Mouse (Mus musculus): Measurements from ENCODE around the gene Ago4. TPM values are rescaled to one million over a fixed set of nuclear protein-coding genes. Genes with fewer than 3 reads are reported as not detected.

Gene Ago4
- polyA plus RNA-seq, 1 experiment = 23.2 TPM

GRCm38 (mm10) chr4:126465843-126466242 is 67.4 kb downstream of the Ago4 start:
- H3K4me1 ChIP-seq (ENCODE audit: control insufficient read depth, insufficient read depth, low read length) = peaks cover 28% of the 10 kb centered on the region
- no peak for TF ChIP-seq CTCF (IDR thresholded peaks at IDR 0.05; ENCODE audit: low read depth, low read length)
- TF ChIP-seq POLR2A (IDR thresholded peaks at IDR 0.05; ENCODE audit: borderline replicate concordance, low read depth, low read length) = no peak
- H3K27ac ChIP-seq (ENCODE audit: insufficient read depth, low read depth, low read length) = no peak overlapping the region
- H3K4me3 ChIP-seq (ENCODE audit: insufficient read depth, low read length) = no peak overlapping the region

GRCm38 (mm10) chr4:126464892-126465235 is 68.4 kb downstream of the Ago4 start:
- H3K4me1 ChIP-seq (ENCODE audit: control insufficient read depth, insufficient read depth, low read length) = peaks cover 28% of the 10 kb centered on the region
- TF ChIP-seq POLR2A (IDR thresholded peaks at IDR 0.05; ENCODE audit: borderline replicate concordance, low read depth, low read length) (no peak), CTCF (IDR thresholded peaks at IDR 0.05; ENCODE audit: low read depth, low read length) (no peak)
- no peak overlapping the region for H3K27ac ChIP-seq (ENCODE audit: insufficient read depth, low read depth, low read length)
- H3K4me3 ChIP-seq (ENCODE audit: insufficient read depth, low read length) = no peak overlapping the region

DNA sequence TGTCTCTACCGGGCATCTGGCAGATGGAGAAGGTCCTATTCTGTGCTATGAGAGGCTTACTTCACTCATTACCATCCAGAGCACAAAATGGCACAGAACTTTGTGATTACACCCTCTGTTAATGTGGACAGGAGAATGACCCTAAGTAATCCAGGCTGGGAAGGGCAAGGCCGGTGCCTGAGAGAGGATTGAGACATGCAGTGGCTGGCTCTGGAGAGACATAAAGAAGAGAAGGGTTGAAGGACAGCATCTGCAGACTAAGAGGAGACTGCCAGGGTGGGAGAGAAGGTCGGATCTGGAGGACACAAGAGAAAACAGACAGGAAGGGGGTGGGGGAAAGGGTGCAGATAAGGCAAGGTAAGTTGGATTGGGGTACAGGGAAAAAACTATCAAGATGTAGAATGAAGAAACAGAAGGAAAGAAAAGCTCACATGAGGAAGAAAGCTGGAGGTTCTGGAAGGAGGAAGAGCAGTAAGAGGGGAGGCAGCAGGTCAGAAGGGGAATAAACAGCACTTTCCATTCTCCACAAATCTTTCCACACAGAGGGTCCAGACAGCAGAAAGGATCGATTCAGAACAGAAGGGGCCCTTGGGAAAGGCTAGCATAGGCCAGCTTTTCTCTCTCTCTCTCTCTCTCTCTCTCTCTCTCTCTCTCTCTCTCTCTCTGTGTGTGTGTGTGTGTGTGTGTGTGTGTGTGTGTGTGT is 68.9 kb downstream of the Ago4 start:
- TF ChIP-seq POLR2A (IDR thresholded peaks at IDR 0.05; ENCODE audit: borderline replicate concordance, low read depth, low read length) (no peak), CTCF (IDR thresholded peaks at IDR 0.05; ENCODE audit: low read depth, low read length) (no peak)
- Histone ChIP-seq H3K27ac (ENCODE audit: insufficient read depth, low read depth, low read length) (no peak overlapping the region), H3K4me1 (ENCODE audit: control insufficient read depth, insufficient read depth, low read length) (peaks cover 28% of the 10 kb centered on the region), H3K4me3 (ENCODE audit: insufficient read depth, low read length) (no peak overlapping the region)

GRCm38 (mm10) chr4:126455441-126455840 is 77.8 kb downstream of the Ago4 start:
- Histone ChIP-seq H3K4me1 (ENCODE audit: control insufficient read depth, insufficient read depth, low read length) (no peaks in the 10 kb centered on the region), H3K27ac (ENCODE audit: insufficient read depth, low read depth, low read length) (no peak overlapping the region), H3K4me3 (ENCODE audit: insufficient read depth, low read length) (no peak overlapping the region)
- TF ChIP-seq CTCF (IDR thresholded peaks at IDR 0.05; ENCODE audit: low read depth, low read length) = no peak
- TF ChIP-seq POLR2A (IDR thresholded peaks at IDR 0.05; ENCODE audit: borderline replicate concordance, low read depth, low read length) = no peak

DNA sequence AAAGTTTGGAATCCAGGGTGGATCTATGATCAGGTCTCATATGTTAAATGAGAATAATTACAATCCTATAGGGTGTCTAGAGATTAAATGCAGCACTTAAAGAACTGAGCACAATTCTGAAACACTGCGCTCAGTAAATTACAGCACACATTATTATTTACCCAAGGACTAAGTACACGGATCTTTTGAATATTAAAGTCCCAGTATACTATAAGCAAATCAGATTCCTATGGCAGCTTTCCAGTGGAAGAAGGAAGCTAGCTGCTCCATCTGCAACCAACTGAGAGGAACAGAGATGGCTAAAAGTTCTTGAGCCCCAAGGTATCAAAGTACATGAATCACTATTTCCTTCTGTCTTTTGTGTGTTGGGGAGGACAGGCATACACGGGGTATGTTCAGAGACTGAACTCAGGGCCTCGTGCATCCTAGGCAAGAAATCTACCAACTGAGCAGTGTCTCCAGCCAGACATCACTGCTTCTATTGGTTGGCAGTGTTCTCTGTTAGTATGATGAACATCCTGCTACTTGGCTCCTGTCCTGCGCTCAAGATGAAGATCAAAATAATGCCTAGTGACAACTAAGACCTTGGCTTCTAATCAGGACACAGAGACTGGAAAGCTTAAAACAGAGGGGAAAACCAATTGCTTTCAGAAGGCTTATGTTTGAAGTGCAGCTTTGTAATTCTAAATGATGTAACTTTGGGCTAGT is 78.6 kb downstream of the Ago4 start:
- no peaks in the 10 kb centered on the region for H3K4me1 ChIP-seq (ENCODE audit: control insufficient read depth, insufficient read depth, low read length)
- H3K4me3 ChIP-seq (ENCODE audit: insufficient read depth, low read length) = no peak overlapping the region
- TF ChIP-seq POLR2A (IDR thresholded peaks at IDR 0.05; ENCODE audit: borderline replicate concordance, low read depth, low read length) (no peak), CTCF (IDR thresholded peaks at IDR 0.05; ENCODE audit: low read depth, low read length) (no peak)
- H3K27ac ChIP-seq (ENCODE audit: insufficient read depth, low read depth, low read length) = no peak overlapping the region

GRCm38 (mm10) chr4:126450268-126450667 is 83.0 kb downstream of the Ago4 start:
- Histone ChIP-seq H3K4me1 (ENCODE audit: control insufficient read depth, insufficient read depth, low read length) (no peaks in the 10 kb centered on the region), H3K4me3 (ENCODE audit: insufficient read depth, low read length) (no peak overlapping the region), H3K27ac (ENCODE audit: insufficient read depth, low read depth, low read length) (no peak overlapping the region)
- no peak for TF ChIP-seq POLR2A (IDR thresholded peaks at IDR 0.05; ENCODE audit: borderline replicate concordance, low read depth, low read length)
- TF ChIP-seq CTCF (IDR thresholded peaks at IDR 0.05; ENCODE audit: low read depth, low read length) = no peak

DNA sequence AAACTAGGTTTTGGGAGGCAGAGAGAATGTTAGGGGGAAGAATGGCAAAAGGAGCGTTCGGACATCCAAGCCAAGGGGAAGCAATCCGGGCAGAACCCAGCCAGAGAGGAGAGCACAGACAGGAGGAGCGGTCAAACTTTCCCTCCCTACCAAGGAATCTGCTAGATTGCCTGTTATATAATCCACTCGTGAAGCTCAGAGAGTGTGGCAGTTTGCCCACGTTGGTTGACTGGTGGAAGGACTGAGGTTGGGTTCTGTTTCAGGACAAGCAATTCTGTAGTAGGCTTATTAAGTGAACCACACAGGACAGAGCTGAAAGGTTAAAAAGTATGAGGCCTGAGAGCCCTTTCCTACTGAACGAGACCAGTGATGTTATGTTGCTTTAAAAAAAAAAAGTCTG is 86.1 kb downstream of the Ago4 start:
- no peak for TF ChIP-seq POLR2A (IDR thresholded peaks at IDR 0.05; ENCODE audit: borderline replicate concordance, low read depth, low read length)
- no peak for TF ChIP-seq CTCF (IDR thresholded peaks at IDR 0.05; ENCODE audit: low read depth, low read length)
- no peak overlapping the region for H3K27ac ChIP-seq (ENCODE audit: insufficient read depth, low read depth, low read length)
- H3K4me1 ChIP-seq (ENCODE audit: control insufficient read depth, insufficient read depth, low read length) = no peaks in the 10 kb centered on the region
- no peak overlapping the region for H3K4me3 ChIP-seq (ENCODE audit: insufficient read depth, low read length)

- Histone ChIP-seq H3K4me3 (ENCODE audit: insufficient read depth, low read length) (no peak overlapping the region), H3K27ac (ENCODE audit: insufficient read depth, low read depth, low read length) (no peak overlapping the region), H3K4me1 (ENCODE audit: control insufficient read depth, insufficient read depth, low read length) (peaks cover 6% of the 10 kb centered on the region)
- TF ChIP-seq CTCF (IDR thresholded peaks at IDR 0.05; ENCODE audit: low read depth, low read length) (no peak), POLR2A (IDR thresholded peaks at IDR 0.05; ENCODE audit: borderline replicate concordance, low read depth, low read length) (no peak)
Observed at GRCm38 (mm10) chr4:126444528-126444927, 88.7 kb downstream of the Ago4 start.

Other genes starting within 250 kb of the Ago4 start
- not detected in 2 replicates for gene Col8a2, start 246.7 kb downstream of the Ago4 start, polyA plus RNA-seq (2012; ENCODE audit: insufficient read depth, insufficient read length, missing spikeins)
- 16.1 and 16.9 TPM in 2 replicates for gene Adprhl2, start 211.8 kb downstream of the Ago4 start, polyA plus RNA-seq (2012; ENCODE audit: insufficient read depth, insufficient read length, missing spikeins)
- gene Tekt2, start 207.8 kb downstream of the Ago4 start, polyA plus RNA-seq (2012; ENCODE audit: insufficient read depth, insufficient read length, missing spikeins) = 0.86 and 1.2 TPM in 2 replicates
- gene Ago3, start 103.9 kb downstream of the Ago4 start, polyA plus RNA-seq (2012; ENCODE audit: insufficient read depth, insufficient read length, missing spikeins) = 21.9 and 24.4 TPM in 2 replicates
- 27.3 and 29.1 TPM in 2 replicates for gene Ago1, start 64.9 kb downstream of the Ago4 start, polyA plus RNA-seq (2012; ENCODE audit: insufficient read depth, insufficient read length, missing spikeins)
- 11.7 and 13.2 TPM in 2 replicates for gene Clspn, start 23.5 kb upstream of the Ago4 start, polyA plus RNA-seq (2012; ENCODE audit: insufficient read depth, insufficient read length, missing spikeins)
- 11.7 and 13.0 TPM in 2 replicates for gene 5730409E04Rik, start 76.3 kb upstream of the Ago4 start, polyA plus RNA-seq (2012; ENCODE audit: insufficient read depth, insufficient read length, missing spikeins)
- 171 and 182 TPM in 2 replicates for gene Psmb2, start 144.2 kb upstream of the Ago4 start, polyA plus RNA-seq (2012; ENCODE audit: insufficient read depth, insufficient read length, missing spikeins)
- not detected in 2 replicates for gene Tfap2e, start 202.8 kb upstream of the Ago4 start, polyA plus RNA-seq (2012; ENCODE audit: insufficient read depth, insufficient read length, missing spikeins)
- gene Ncdn, start 220.0 kb upstream of the Ago4 start, polyA plus RNA-seq (2012; ENCODE audit: insufficient read depth, insufficient read length, missing spikeins) = 10.8 and 13.1 TPM in 2 replicates
- gene AU040320, start 220.1 kb upstream of the Ago4 start, polyA plus RNA-seq (2012; ENCODE audit: insufficient read depth, insufficient read length, missing spikeins) = 25.3 and 30.6 TPM in 2 replicates